Mouse (Mus musculus): ENCODE data around the gene Ftcd.
A peak's percentile ranks its signal among the peaks of the same experiment; 100 is the strongest.

Gene Ftcd

DNA sequence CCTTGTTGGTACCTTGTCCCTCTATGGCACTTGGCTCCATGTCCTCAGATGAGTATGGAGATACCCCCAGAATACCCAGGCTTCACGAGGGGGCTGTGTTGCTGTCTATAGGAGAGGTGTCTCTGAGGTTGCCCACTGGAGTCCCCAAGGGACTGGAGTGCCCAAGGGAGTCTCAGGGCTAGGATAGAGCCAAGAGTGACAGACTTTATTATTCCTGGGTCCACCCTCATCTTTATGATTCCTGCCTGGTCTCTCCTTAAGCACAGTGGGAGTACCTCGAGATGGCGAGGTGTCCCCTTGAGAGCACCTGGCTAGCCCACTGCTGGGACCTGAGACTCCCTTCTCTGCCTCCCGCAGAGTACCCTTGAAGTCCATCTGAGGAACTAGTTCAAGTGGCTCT, 47.0 kb downstream of the Ftcd start:
- DNase-seq = no peak

DNA sequence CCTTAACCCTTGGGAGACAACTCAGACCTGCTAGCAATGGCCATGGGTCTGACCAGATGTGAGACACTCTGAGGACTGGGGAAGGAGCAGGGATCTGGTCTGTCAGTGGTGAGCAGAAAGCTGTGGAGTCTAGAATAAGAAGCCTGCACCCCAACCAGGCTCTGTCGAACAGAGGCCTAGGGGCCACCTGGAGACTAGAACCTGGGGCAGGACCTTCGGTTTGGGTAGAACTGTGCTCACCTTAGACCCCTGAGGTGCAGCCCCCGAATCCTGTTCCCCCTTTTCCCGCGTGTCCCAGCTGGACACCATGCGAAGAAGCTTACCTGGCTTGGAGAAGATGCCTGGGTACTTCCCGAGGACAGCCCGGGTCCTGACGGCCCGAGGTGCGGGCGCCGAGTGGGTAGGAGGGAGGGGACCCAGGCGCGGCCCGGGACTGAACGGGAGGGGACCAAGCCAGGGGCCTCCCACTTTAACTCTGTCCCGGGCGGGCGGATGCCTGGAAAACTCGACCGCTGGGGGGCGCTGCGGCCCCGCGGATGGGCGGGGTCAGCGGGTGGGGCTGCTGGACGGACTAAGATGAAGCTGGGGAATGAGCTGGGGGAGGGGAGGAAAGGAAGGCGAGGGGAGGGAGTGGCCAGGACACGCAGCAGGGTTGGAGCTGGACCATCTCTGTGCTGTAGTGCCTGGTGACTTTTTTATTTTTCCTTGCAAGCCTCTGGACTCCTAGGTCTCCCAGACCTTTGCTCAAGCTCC, 47.7 kb downstream of the Ftcd start, which contains the start of gene Col6a2:
Gene Col6a2, minus strand, starts transcription at position 703 of the 753 bp plus-strand sequence.
- DNase-seq = peak; percentile 95

DNA sequence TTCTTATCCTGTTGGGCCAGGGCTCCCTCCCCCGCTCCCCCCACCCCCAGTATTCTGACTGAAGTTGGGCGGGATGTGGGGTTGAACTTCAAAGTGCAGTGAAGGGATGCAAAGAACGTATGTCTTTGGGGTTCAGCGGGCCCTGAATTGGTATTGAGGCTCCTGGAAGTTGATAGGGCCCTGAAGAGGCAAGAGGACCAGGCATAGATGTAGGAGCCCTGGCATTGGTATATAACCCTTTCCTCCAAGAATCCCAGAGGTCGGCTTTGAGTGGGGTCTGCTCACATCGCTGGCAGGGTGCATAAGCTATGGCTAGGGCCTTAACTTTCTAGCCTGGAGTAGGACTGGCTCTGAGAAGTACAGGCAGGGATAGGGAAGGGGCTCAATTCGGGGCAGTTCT, 48.3 kb downstream of the Ftcd start:
- no peak for DNase-seq

DNA sequence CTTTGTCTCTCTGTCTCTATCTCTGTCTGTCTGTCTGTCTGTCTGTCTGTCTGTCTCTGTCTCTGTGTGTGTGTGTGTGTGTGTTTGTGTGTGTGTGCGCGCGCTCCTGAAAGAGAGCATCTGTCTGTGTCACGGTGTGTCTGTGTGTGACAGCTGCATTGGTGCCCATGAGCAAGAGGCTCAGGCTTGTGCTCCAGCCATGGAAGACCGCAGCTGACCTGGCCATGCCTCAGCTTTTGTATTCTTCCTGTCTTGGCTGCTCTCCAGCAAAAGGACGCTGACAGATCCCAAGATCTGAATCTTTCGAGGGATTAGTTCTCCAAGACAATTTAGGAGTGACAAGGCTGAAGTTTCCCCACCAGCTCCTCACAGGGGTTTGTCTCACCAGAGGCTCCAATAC, 49.5 kb downstream of the Ftcd start:
- DNase-seq = no peak

DNA sequence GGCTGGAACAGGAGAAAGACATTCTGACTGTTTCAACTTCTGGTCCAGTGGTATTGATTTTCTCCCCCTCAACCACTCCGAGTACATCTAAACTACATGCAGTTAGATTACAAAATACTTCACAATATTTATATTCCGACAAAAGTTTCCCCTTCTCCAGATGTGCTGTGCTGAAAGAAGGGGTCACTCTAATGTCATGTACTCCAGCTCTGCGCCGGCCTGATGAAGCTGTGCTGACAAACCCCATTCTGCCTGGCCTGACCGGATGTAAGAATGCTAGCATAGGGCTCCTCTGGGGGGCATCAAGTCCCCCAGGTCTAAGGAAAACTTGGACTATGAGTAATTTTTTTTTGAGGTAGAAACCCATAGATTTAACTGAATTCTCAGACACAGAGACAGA, 52.3 kb downstream of the Ftcd start:
- no peak for DNase-seq

DNA sequence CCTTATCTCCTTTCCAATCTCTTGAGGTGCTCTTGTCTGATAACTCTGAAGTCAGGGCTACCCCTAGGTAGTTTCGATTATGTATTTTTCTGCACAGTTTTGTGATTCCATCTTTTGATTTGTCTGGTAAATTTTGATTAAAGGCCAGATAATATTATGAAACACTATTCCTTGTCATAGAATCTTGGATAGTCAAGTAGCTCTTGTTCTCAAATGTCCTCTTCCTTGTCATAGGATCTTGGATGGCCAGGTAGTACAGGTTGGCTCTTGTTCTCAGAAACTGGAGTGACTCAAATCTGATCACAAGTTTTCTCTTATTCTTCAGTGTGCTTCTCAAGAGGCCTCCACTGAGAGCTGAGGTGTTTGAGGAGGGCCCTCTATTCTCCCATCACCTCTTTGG, 55.2 kb downstream of the Ftcd start:
- no peak for DNase-seq

DNA sequence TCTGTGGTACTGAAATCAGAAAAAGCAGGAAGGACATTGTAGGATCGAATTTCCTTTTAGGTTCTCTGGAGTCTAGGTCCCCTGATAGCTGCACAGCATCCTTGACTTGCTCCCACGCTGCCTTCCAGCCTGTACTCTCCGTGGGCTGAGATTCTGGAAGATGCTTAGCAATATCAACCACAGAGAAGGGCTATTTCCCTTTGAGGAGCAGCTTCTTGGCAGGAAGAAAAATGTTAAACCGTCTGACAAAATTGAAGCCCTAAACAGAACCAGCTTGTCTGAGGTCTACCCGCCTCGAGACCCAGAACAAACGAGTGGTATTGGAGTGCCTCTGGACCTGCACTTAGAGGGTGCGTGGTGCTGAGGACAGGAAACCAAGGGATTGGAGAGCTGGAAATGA, 57.2 kb downstream of the Ftcd start:
- no peak for DNase-seq

DNA sequence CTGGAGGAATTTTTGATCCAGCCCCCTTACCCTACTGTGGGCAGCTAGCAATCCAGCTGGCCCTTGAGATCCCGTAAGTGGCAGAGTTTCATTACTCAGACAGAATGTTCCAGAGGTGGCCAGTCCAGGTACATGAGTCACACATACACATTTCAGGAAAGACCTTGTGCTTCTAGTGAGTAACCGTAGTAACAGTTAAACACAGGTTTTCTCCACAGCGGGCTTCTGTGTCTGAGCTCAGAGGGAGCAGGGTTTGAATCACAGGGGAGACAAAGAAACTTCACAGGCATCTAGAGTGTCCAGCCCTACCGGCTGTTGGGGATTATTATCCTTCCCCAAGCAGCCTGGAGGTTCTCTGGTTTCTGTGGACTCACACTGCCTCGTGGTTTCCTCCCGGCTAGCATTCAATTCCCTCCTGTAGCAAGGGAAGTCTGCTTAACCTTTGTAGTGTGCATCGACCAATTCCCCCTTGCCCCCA, 58.7 kb downstream of the Ftcd start:
- DNase-seq = no peak

DNA sequence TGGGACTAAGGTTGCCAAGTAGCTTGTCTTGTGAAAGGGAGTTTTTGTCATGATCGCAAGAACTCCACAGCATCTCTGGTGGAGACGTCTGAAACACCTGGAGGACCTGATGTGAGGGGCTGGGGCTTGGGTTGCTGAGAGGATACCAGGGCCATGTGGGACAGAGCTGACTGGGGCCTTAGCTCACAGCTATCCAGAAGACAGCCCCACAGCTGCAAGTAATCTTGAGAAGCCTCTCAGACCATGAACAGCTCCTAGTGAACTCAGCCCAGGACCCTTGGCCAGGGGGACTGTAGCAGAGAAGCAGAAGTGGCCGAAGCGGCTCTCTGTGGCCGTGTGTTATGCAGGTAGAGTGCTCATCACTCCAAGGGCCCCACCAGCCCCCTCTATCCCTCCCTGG, 59.1 kb downstream of the Ftcd start:
- no peak for DNase-seq

DNA sequence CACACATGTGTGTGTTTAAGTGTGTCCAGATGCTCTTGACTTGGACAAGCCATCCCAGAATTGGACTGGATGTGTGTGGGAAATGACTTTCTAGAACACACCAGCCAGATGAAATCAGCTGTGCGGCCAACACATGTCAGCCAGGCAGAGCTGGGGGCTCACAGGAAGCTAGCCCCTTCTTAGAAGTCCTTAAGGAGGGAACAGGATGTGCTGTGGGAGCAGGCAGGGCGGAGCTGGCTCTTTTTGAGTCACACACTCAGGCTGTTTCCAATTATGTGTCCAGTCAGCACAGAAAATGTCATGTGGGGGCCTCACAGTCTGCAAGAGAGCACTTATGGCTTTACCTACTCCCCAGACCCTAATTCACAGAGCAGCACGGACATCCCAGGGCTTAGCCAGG, 60.6 kb downstream of the Ftcd start:
- DNase-seq = peak; percentile 44

DNA sequence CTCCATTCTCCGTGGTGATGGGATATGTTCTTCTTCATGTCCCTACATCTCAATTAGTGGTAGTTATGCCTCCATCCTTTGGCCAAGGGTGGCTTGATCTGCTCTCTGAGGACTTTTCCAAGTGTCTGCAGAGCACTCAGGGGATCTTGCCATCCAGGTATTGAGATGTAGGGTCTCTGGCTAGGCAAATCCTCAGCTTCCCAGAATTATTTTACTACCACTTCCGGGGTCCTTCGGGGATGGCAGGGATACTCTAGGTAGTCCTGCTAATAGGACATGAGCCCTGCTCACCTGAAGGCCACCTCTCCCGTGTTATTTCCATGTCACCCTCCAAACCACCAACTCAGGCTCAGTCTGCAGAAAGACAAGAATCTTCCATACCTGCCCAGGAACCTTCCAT, 61.2 kb downstream of the Ftcd start:
- no peak for DNase-seq

Data from lung, postnatal 14 days (tissue).